In genomic region chr16:24296790-24297189, GRCm38 (mm10) we compare ENCODE assay signal across 21 mouse cellular contexts.
DNase-seq lines count a peak whose midpoint lies in the region; ATAC-seq and TF ChIP-seq lines count a peak whose summit lies in the region.
"Had no signal": no experiment of that assay in that cellular context is flagged by ENCODE, and none has a peak within 500 bp of the region (broad histone marks: within the 10 kb centered on the region; RNA-seq: fewer than 3 reads in every experiment).

No protein-coding gene starts in this region.

- H3K4me2 ChIP-seq in liver, embryonic 16.5 days (ENCODE audit: low read depth, low read length) = no peak overlapping the region
- H3K4me2 ChIP-seq in liver, embryonic 12.5 days = no peak overlapping the region
- H3K4me2 ChIP-seq: embryonic facial prominence, embryonic 12.5 days; forebrain, embryonic 12.5 days; hindbrain, embryonic 12.5 days had no signal

- H3K9ac ChIP-seq in liver, embryonic 16.5 days (ENCODE audit: low read depth, low read length) = no peak overlapping the region
- H3K9ac ChIP-seq in liver, embryonic 12.5 days = no peak overlapping the region
- H3K9ac ChIP-seq: embryonic facial prominence, embryonic 12.5 days; forebrain, embryonic 12.5 days; hindbrain, embryonic 12.5 days had no signal

- in situ Hi-C loops in Patski (cut with MboI; ENCODE audit: low pct_unique_long_range_greater_than_20kb) = no loop called here

- CTCF ChIA-PET in Patski (lab: Charles Lee) = no interaction called here

- no peaks in the 10 kb centered on the region for H3K36me3 ChIP-seq in liver, embryonic 16.5 days (ENCODE audit: control insufficient read depth, insufficient read depth)
- no peaks in the 10 kb centered on the region for H3K36me3 ChIP-seq in liver, embryonic 12.5 days
- H3K36me3 ChIP-seq: embryonic facial prominence, embryonic 12.5 days; forebrain, embryonic 12.5 days; G1E; heart, embryonic 10.5 days; hindbrain, embryonic 12.5 days had no signal

- H3K9me3 ChIP-seq in liver, embryonic 16.5 days (replicated peaks; ENCODE audit: control insufficient read depth, low read length) = no peaks in the 10 kb centered on the region
- H3K9me3 ChIP-seq in liver, embryonic 12.5 days (replicated peaks) = no peaks in the 10 kb centered on the region
- H3K9me3 ChIP-seq: embryonic facial prominence, embryonic 12.5 days; forebrain, embryonic 12.5 days; heart, embryonic 10.5 days; hindbrain, embryonic 12.5 days had no signal

- POLR2A ChIA-PET in Patski (lab: Charles Lee) = interaction anchor here (0.5 kb wide), 1 partner anchor 16 kb away, joined by 3 read pairs; no protein-coding TSS in a partner anchor

- 16% methylated on average over 3 of the region's 3 CpGs for WGBS in liver, embryonic 16.5 days (ENCODE audit: insufficient replicate concordance)
- WGBS in liver, embryonic 12.5 days (ENCODE audit: insufficient replicate concordance) = 27% methylated on average over 3 of the region's 3 CpGs

- no peak for ATAC-seq in liver, embryonic 16.5 days (ENCODE audit: low read depth)
- no peak for ATAC-seq in liver, embryonic 12.5 days
- ATAC-seq in Patski = peak; percentile 17
- ATAC-seq: forebrain, embryonic 16.5 days; hindbrain, embryonic 16.5 days had no signal

- no peaks in the 10 kb centered on the region; the same call in 1 of the 2 replicates for H3K4me1 ChIP-seq in liver, embryonic 16.5 days (ENCODE audit: control insufficient read depth, low read depth, low read length)
- no peaks in the 10 kb centered on the region for H3K4me1 ChIP-seq in liver, embryonic 12.5 days
- H3K4me1 ChIP-seq: embryonic facial prominence, embryonic 12.5 days; forebrain, embryonic 12.5 days; hindbrain, embryonic 12.5 days had no signal

- DNase-seq in 416B (ENCODE audit: low read depth) (peak; percentile 35), Patski (ENCODE audit: low read depth, low spot score) (no peak)
- no peak for DNase-seq in spleen, adult 18-20 months
- DNase-seq in gastrocnemius, adult 2 months = no peak
- no peak for DNase-seq in cerebellum, postnatal 14 days
- DNase-seq: adrenal gland, postnatal 10 days; cerebellum, adult 11 months; cerebellum, adult 8-10 months; cerebellum, postnatal 25 days; gastrocnemius, postnatal 25 days; heart, postnatal 10 days; heart, postnatal 4 days had no signal

- no peaks in the 10 kb centered on the region for H3K27me3 ChIP-seq in liver, embryonic 16.5 days (ENCODE audit: control insufficient read depth, insufficient read depth, low read depth, low read length)
- H3K27me3 ChIP-seq in liver, embryonic 12.5 days (replicated peaks) = no peaks in the 10 kb centered on the region
- H3K27me3 ChIP-seq in Patski = no peaks in the 10 kb centered on the region
- H3K27me3 ChIP-seq: embryonic facial prominence, embryonic 12.5 days; forebrain, embryonic 12.5 days; hindbrain, embryonic 12.5 days had no signal

- H3K27ac ChIP-seq in liver, embryonic 16.5 days (ENCODE audit: low read length) = peak overlapping the region; percentile 53
- no peak overlapping the region for H3K27ac ChIP-seq in liver, embryonic 12.5 days
- no peak overlapping the region for H3K27ac ChIP-seq in gastrocnemius, adult 2 months
- H3K27ac ChIP-seq: embryonic facial prominence, embryonic 12.5 days; forebrain, embryonic 12.5 days; heart, embryonic 10.5 days; hindbrain, embryonic 12.5 days had no signal

- H3K4me3 ChIP-seq in liver, embryonic 16.5 days (ENCODE audit: low read depth, low read length) = no peak overlapping the region
- H3K4me3 ChIP-seq in liver, embryonic 12.5 days = no peak overlapping the region
- H3K4me3 ChIP-seq in gastrocnemius, adult 2 months = no peak overlapping the region
- H3K4me3 ChIP-seq: embryonic facial prominence, embryonic 12.5 days; forebrain, embryonic 12.5 days; heart, embryonic 10.5 days; hindbrain, embryonic 12.5 days had no signal

- TF ChIP-seq CTCF in Patski (IDR thresholded peaks at IDR 0.05) = no peak
- TF ChIP-seq CTCF in gastrocnemius, adult 2 months (IDR thresholded peaks at IDR 0.05) = no peak

- intact Hi-C loops in gastrocnemius, adult 2 months (cut with DNase I) = no loop called here
